Mouse (Mus musculus) CH12.LX (cell line): Measurements from ENCODE around the gene Camkmt.

Experiments used
- ETS1 ChIP-seq: conservative IDR thresholded peaks from 2 replicates; pipeline ENCODE4 v1.6.1; 2012; ENCODE audit warnings: low read depth, mild to moderate bottlenecking, inconsistent platforms, low read length, improper control_type of control experiment, moderate library complexity
- TCF12 ChIP-seq: IDR thresholded peaks from 2 replicates; pipeline ENCODE4 v1.6.1; 2014; ENCODE audit warnings: low read depth, mild to moderate bottlenecking, inconsistent platforms, low read length, improper control_type of control experiment
- ZKSCAN1 ChIP-seq: IDR thresholded peaks from 2 replicates; pipeline ENCODE4 v1.6.1; 2012; ENCODE audit warnings: low read depth, inconsistent platforms, low read length, improper control_type of control experiment, borderline replicate concordance

DNA sequence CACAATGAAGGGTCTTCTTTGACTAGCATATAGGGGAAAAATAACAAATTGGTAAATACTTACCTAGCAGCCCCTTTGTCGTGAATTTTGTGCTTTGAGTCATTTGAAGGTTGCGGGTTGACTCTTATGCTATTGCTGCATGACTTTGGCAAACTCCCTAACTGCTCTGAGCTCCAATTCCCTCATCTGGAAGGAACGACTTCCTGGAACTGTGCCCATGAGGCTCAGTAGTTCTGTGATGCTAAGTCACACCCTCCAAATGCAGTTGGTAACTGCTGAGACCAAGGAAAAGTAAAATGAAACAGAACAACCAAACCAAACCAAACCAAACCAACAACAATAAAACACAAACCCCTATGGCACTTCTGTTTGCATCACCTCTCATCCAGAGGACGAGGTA lies 403.2 kb downstream of the Camkmt start:
- TF ChIP-seq ZKSCAN1 (no peak), TCF12 (no peak), ETS1 (no peak)
